Mouse (Mus musculus): Measurements from ENCODE around the gene Gps2.

DNA sequence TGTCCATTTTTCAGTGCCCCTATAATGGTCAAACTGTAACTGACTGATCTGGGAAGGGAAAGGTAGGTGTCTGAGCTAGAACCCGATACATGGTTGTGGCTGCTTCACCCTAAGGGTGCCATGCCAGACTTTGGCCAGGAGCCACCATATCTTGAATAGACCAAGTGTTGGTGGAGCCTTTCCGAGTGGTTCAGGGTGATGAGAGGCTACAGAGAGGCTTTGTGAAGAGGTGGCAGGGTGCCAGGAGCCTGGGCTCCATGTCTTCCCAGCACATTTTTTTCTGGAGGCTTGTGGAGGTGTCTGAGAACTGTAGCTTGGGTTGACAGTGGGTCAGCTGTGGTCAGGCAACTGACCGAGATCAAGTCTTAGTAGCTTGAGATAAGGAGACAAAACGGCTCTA is 22.2 kb upstream of the Gps2 start:
- no peak for TF ChIP-seq POLR2A (IDR thresholded peaks at IDR 0.05; ENCODE audit: low read depth, low read length)
- TF ChIP-seq CTCF (IDR thresholded peaks at IDR 0.05; ENCODE audit: extremely low read depth, insufficient read length, insufficient replicate concordance, low read depth, low read length), result no peak
